Mouse (Mus musculus) layer of hippocampus, postnatal 36 days (tissue): ENCODE results near the gene St6galnac4. TPM values are rescaled to one million over a fixed set of nuclear protein-coding genes. Genes with fewer than 3 reads are reported as not detected.

Experiments used
- DNase-seq, 2 experiments: peaks; one replicate each; pipeline ENCODE4 v3.0.0; 2022
- total RNA-seq, 2 experiments: library from RNA; stranded (reverse); gene quantifications; 2 replicates each; pipeline ENCODE4 v1.2.3; 2021

Gene St6galnac4
- total RNA-seq, 2 experiments from 2014 or later = 35.6 to 41.2 TPM

DNA sequence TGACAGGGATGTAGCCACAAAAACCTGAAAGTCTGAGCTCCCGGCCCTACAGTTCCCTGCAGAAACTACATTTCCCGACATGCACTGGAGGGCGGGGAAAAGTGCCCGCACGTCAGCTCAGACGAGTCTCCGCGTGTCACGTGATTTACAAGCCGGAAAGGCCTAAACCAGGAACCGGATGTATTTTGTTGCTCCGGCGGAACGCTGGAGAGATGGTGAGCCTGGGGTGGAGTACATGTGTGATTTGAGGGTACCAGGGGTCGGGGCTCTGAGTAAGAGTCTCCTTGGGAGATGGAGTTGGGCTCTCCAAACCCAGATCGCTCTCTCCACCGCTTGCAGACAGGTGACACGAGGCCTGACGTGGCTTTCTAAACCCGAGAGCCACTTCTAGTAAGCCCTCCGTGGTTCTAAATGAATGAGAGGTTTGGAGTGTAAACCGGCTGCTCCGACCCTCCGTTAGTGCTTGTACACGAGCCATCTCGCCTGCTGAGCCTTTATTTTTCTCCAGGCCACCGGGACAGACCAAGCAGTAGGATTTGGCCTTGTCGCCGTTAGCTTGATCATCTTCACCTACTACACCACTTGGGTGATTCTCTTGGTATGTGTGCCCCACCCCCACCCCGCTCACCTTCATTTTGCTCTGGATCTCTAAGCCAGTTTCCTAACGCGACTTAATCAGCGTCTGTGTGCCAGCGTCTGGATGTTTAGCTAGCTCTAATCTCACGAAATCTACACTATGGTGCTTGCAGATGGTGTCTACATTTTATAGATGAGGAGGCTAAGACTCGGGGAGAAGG lies 16.0 kb upstream of the St6galnac4 start, which contains the start of gene Dpm2:
Dpm2 (plus strand) TSS at position 161 of the 797 bp plus-strand sequence.
- peak; percentile 89 to 91 for DNase-seq

GRCm38 (mm10) chr2:32572196-32572595 lies 14.7 kb upstream of the St6galnac4 start:
- no peak for DNase-seq

GRCm38 (mm10) chr2:32574497-32574896 lies 12.4 kb upstream of the St6galnac4 start, which contains the start of gene Pip5kl1:
Gene Pip5kl1, plus strand, starts transcription at chr2:32574797.
- DNase-seq = no peak

- peak; percentile 67 to 76 for DNase-seq
Measured at GRCm38 (mm10) chr2:32574901-32575585, 11.9 kb upstream of the St6galnac4 start.

GRCm38 (mm10) chr2:32575586-32576160 lies 11.2 kb upstream of the St6galnac4 start, which contains the start of gene 9430097D07Rik:
Gene 9430097D07Rik, minus strand, starts transcription at chr2:32575684.
- DNase-seq = peak; percentile 50 to 63

DNA sequence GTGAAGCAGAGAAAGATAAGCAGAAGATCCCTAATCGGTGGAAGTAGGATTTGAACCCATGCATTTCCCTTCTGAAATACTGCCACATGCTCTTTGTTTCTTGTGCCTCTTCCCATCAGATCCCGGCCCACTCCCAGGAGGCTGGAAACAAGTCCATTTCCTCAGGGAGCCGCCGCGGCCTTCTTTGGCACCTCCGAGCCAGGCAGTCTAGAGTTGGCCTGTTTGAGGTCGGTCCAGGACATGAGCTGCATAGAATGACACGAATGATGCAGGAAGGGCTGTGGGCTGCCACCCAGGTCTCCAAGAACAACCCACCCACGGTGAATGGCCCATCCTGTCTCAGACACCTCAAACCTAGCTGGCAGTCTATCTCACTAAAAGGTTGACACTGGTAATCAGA lies 10.4 kb upstream of the St6galnac4 start:
- no peak for DNase-seq

GRCm38 (mm10) chr2:32578146-32579046 lies 8.5 kb upstream of the St6galnac4 start:
- DNase-seq = no peak

DNA sequence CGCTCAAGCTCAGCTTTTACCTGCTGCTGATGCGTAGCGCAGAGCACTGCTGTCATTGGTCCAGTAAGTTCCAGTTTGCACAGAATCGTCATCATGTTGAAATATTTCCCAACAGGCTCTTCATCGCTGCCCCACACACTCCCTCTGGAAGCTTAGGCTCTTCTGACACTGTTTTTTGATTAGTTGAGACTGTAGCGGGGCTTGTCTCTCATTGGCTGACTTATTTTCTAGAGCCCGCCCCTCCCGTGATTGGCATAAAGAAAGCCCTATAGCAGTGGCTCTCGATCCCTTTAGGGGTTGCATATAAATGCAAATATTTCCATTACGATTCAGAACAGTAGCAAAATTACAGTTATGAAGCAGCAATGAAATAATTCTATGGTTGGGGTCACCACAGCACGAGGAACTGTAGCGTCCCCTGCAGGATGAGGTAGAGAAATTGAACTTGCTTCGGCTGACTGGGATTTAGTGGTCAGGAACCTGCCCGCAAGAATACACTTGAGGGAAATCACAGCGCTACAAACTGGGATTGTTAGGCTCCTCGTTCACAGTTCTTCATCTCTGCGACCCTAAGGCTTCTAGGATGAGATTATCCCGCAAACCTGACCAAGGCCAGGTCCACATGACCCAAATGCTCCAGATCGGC lies 5.3 kb upstream of the St6galnac4 start:
- DNase-seq = peak; percentile 66 to 71

- DNase-seq = peak; percentile 76 to 80
Measured at GRCm38 (mm10) chr2:32582830-32583799, 3.8 kb upstream of the St6galnac4 start.

DNA sequence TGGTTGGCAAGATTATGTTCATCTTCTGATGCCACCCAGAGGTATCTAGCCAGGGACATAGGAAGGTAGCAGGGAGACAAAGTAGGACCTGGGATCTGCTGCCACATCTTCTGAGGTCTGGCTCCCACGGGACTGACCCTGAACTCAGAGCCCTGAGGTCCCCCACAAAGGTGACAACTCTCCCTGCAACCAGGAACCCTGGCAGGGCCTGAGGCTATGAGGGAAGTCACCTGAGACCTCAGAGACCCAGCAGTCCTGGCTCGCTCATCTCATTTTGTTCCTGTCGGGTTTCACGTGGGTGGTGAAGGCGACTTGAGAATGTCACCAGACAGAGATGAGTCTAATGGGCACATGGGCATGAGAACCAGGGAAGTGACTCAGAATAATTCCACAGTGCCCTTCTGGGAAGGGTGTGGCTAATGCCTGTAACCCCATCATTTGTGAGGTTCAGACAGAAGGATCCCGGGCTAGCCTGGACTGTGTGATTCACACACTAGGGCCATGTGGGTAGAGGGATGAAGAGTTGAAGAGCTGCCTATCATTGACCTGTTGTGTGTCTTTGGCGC lies 1.7 kb upstream of the St6galnac4 start:
- DNase-seq = no peak

- no peak for DNase-seq
Measured at GRCm38 (mm10) chr2:32587731-32588321, 931 bp downstream of the St6galnac4 start.

GRCm38 (mm10) chr2:32589213-32589795 lies 2.4 kb downstream of the St6galnac4 start:
- DNase-seq = no peak

DNA sequence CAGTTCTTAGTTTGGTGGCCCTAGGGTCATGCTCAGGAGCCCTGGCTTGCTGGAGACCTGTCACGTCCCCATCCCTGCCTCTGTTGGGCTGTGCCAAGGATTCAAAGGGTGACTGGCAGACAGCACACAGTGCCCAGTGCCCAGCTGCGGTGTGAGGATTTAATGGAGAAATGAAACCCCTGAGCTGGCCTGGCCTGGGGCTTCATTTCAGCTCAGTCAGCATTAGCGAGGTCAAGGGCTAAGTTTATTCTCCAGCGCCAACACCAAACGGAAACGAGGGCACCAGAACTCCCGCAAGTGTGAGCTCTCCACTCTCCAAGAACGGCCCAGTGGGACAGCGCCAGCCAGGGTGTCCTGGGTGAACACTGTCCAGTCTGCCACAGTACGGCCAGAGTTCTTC lies 3.3 kb downstream of the St6galnac4 start:
- DNase-seq = no peak

- no peak for DNase-seq
Measured at GRCm38 (mm10) chr2:32591249-32591648, 4.4 kb downstream of the St6galnac4 start.

- DNase-seq = no peak
Measured at GRCm38 (mm10) chr2:32596725-32597124, 9.8 kb downstream of the St6galnac4 start.

DNA sequence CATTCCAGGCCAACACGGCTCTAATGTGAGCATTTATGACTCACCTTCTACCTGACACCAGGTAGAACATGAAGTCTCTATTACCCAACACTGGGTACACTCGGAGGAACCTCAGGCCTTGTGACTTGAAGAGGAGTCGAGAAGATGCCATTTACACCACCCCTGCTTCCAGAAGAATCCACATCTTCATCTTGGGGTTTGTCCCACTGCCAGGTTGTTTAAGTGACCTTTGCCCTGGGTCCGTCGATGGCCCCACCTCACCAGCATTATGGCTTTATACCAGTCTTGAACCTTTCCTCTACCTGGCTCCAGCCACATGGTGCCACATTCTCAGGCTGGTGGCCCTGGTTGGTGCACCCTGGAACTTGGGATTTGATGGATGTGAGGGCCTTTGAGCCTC lies 10.4 kb downstream of the St6galnac4 start:
- no peak for DNase-seq

- no peak for DNase-seq
Measured at GRCm38 (mm10) chr2:32597699-32598098, 10.8 kb downstream of the St6galnac4 start.

GRCm38 (mm10) chr2:32598506-32598905 lies 11.6 kb downstream of the St6galnac4 start:
- DNase-seq = no peak

GRCm38 (mm10) chr2:32599409-32599808 lies 12.5 kb downstream of the St6galnac4 start, which contains the start of gene St6galnac6:
Gene St6galnac6, plus strand, starts transcription at chr2:32599709.
- no peak for DNase-seq
